Mouse (Mus musculus): Measurements from ENCODE around the gene Vmn2r87. TPM values are rescaled to one million over a fixed set of nuclear protein-coding genes. Genes with fewer than 3 reads are reported as not detected.

Vmn2r87 gene
- polyA plus RNA-seq (2012; rRNA removed) = not detected in 2 replicates

GRCm38 (mm10) chr10:130497296-130497695 lies at the start of gene Vmn2r87:
Gene Vmn2r87, minus strand, starts transcription at chr10:130497396.

DNA sequence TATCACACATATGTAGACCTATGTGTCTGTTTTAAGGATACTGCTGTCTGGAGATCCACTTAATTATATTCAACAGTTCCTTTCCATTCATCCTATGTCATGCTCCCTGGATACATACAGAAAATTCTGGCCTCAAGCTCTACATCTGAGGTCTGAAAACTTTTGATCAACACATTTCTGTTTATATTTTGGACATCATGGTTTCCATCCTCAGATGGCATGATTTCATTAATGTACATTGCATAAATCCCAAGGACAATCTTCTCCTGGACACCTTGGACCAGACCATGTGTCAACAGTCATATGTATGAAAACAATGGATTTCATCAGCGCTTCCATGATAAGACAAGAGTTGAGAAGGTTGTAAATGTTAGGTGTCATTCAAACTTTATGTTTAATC lies 41.2 kb downstream of the Vmn2r87 start, which contains the start of gene Vmn2r86:
Gene Vmn2r86 (minus strand): TSS at position 101 of the 400 bp plus-strand sequence.

GRCm38 (mm10) chr10:130429603-130430002 lies 67.6 kb downstream of the Vmn2r87 start, which contains the start of gene Vmn2r85:
Gene Vmn2r85, minus strand, starts transcription at chr10:130429703.

Other genes starting within 250 kb of the Vmn2r87 start
- gene Neurod4, start 217.2 kb downstream of the Vmn2r87 start, polyA plus RNA-seq (2012; rRNA removed) = not detected in 2 replicates
- 0.08 TPM in 1 of 2 replicates, not detected in the other for gene Tespa1, start 174.5 kb downstream of the Vmn2r87 start, polyA plus RNA-seq (2012; rRNA removed)
- not detected in 2 replicates for gene Vmn2r84, start 103.1 kb downstream of the Vmn2r87 start, polyA plus RNA-seq (2012; rRNA removed)
- not detected in 2 replicates for gene Vmn2r85, start 67.7 kb downstream of the Vmn2r87 start, polyA plus RNA-seq (2012; rRNA removed)
- not detected in 2 replicates for gene Vmn2r86, start 41.3 kb downstream of the Vmn2r87 start, polyA plus RNA-seq (2012; rRNA removed)